Mouse (Mus musculus) ovary, postnatal 10 days (tissue): ENCODE measurements around the gene Duxbl1.
"Not testable (repeated sequence)": the region's sequence is repeated elsewhere in the genome, so short reads cannot be mapped to it uniquely, and the experiment has no call there.

Source experiments
- DNase-seq: peaks from one replicate; pipeline ENCODE4 v3.0.0; 2022; ENCODE audit warnings: low spot score

Duxbl1 gene

DNA sequence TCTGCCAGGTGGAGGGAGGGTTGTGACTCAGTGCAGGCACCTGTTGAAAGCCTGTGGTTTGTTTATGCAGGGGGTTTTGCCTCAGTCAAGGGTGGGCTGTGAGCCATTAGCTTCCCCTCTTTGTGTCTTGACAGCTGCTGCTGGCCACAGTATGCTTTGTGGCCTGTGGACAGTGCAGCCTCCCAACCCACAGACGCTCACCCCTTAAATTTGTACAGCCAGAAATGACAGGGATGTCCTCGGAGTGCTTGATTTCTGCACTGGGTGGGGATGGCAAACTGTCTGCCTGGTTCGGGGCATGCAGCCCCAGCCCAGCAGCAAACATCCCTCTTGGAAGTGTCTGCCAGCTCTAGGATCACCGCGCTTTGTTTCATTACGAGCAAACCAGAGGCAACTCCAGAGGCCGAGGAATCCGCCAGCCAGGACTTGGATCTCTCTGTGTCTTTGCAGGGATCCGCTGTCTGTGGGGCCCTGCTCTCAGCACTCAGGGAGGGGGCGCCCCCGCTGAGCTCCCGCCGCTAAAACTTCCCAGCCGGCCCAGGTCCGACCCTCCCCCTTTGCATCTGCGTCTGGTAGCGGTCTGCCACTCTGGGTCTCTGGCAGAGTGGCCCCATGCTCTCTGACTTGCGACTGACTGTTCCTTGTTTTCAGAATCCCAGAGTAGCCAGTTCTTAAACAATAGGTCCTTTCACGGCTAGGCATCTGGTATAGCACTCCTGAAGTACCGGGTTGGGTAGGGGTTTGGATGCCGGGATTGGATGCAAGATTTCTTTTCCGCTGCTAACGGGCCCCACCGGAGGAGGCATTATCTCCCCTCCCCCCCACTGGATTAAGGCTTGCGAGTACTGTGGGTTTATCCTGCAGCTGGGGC lies at the start of gene Duxbl1:
Gene Duxbl1 (plus strand): TSS at position 207 of the 871 bp plus-strand sequence.
- not testable (repeated sequence) for DNase-seq

DNA sequence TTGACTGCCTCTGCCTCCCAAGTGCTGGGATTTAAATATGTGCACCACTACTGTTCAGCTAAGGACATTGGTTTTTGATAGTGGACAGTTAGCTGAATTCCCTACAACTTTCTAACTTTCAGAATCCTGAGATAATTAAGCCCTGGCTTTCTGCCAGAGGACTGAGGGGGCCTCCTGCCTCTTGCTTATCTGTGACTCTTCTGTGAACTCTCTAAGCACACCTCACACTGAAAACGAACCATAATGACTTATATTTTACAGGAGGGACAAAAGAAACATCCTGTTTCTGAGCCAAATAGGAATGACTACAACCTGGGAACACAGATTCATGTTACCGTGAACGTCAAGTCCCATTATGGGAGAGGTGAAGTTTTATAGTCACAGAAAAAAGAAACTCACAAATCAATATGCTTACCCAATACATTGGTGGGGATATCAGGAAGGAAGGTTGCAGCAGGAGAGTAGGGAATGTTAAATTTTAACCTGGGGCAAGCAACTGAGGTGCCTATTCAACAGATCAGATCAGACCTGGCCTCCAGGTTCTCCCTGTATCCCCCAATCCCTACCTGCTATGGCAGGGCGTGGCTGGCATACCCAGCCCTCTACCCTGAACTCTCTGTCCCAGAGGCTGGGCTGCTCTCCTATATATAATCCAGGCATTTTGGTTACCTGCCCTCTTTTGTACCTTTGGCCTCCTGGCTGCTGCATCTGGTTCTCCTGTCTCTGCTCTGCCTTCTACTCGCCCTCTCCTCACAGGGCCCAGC lies 41.3 kb upstream of the Duxbl1 start:
- DNase-seq = not testable (repeated sequence)

DNA sequence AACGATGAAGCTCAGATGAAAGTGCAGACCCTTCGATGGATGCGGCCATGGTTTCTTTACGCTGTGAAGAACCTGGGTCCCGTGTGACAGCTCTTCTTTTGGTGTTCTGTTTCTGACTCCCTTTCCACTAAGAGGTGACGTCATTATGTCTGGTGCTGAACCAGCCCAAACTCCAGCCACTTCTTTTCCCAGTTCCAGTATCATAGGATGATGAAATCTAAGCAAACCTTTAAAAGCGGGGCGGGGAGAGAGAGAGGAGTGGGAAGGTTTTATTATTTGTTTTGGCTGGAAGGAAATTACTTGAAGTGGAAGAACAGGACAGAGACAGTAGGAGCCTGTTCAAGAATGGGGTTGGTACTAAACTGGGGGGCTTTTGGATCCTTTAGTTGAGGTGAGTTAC lies 40.4 kb upstream of the Duxbl1 start, which contains the start of gene Cphx1:
Gene Cphx1 (plus strand): TSS at position 301 of the 400 bp plus-strand sequence.
- not testable (repeated sequence) for DNase-seq

DNA sequence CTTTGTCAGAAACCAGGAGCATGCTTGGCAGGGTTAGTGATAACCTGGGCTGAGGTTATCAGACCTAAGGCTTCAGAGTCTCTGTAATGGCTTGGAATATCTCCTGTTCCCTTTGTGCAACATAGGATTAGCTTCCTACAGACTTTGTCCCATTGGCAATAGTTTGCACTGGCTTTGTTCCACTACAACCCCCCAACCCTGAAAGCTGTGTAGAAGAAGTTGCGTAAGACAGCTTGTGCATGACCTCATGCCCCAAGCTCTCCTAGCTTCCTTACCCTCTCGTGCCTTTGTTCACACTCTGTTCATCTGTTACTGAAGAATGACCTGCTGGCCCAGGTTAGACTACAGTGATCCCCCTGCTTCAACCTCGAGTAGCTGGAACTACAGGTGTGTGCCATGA lies 20.5 kb upstream of the Duxbl1 start:
- not testable (repeated sequence) for DNase-seq

DNA sequence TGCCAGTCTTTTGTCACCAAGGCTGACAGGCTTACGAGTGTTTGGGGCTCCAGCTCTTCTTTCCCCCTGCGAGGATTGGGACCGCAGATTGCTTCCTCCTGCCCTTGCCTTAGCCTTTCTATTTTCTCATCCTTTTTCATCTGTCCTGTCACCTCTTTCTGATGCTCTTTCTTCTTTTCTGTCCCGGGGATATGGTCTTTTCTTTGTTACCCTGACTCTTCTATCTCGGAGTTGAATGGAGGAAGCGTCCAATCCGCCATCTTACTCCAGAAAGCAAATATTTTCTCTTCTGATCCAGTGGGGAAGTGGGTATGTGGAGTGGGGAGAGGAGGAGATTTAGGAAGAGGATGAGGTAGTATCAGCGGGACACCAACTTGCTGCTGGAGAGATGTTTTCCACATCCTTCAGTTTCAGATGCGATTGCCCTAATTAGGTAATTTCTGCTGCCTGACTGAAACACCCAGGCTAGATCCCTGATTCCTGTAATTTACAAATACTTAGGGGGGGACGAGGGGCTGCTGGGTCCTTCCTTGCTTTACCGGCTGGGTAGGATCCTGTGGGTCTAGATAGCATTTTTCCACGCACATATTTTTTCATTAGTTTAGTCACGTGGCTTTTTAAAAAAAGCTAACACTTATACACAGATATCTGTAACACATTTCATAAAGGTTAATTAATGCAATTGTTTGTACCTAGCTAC lies 1.0 kb downstream of the Duxbl1 start:
- DNase-seq = not testable (repeated sequence)

DNA sequence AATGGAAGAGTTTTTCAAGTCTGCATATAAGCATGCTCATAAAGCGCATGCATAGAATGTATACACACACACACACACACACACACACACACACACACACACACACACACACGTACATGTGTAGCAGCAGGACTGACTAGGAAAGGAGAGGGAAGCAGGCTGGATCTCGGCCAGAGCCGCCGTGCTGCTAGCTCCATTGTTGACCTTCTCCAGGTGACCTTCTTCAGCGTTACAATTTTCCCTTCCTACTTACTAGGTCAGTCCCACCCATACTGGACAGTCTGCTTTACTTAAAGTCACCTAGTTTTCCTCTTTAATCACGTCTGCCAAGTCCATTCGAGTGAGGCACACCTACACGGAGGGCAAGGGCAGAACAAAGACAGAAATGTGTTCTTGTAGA lies 3.5 kb downstream of the Duxbl1 start:
- DNase-seq = not testable (repeated sequence)

DNA sequence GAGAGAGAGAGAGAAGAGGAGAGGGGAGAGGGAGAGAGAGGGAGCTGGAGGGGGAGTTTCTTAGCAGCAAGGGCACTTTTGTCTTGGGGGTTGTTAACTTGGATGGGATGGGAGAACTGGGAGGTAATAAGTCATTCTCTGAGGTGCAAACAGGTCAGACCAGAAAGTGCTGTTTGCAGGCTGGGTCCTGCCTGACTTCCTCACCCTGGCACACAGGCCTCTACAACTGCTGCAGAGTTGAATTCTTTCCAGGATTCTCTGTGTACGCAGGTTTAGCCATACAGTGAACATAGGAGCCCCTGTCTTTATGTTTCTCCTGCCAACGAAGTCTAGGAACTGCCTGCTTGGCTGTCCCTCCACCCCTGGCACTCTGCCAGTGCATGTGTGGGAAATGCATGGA lies 29.1 kb downstream of the Duxbl1 start:
- DNase-seq = not testable (repeated sequence)

DNA sequence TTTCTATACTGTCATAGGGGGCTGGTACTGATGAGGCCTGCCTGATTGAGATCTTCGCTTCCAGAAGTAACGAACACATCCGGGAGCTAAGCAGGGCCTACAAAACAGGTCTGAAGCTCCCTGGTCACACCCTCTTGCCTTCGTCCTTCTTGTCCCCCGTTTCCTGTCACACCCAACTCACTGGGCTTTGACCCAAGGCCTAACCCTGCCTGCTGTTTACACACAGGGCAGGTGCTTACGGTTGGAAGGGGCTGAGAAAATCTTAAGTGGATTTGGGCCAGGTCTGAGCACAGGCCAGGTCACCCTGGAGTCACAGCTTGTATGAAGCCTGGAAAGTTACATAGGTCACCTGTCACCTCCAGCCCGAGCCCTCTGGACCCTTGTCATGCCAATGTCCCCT lies 38.0 kb downstream of the Duxbl1 start:
- DNase-seq = not testable (repeated sequence)

DNA sequence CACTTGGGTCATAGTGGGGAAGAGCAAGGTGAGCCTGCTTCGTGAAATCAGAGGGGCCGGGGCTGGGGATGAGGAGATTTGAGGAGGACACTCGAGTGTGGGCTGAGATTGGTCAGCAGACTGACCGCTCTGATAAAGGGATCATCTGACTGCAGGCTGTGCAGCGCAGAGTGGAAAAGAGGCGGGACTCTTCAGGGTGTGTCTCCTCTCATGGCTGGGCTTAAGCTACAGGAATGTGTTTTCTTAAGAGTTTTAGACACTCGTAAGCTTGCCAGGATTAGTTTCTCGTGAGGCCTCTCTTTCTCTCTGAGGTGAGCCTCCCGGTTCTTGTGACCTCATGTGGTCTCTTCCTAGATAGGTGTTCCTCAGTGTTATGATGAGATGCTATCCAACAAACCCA lies 43.2 kb downstream of the Duxbl1 start:
- DNase-seq = not testable (repeated sequence)

DNA sequence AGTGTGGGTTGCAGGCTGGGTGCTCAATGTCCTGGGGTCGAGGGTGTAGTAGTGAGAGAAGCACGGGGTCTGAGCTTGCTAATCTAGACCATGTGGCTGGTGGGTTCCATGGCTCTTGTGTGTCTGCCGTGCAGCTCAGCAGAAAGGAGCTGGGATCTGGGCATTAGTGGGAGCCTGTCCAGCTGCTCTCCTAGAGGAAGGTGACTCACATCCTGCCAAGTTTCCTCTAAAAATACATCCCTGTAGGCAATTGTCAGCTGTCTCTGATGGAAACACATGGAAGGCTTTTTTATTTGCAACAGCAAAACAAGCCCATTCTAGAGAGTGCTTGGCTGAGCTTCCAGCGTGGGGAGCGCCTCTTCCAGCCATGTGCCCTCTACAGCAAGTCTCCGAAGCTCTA lies 44.5 kb downstream of the Duxbl1 start:
- DNase-seq = not testable (repeated sequence)

DNA sequence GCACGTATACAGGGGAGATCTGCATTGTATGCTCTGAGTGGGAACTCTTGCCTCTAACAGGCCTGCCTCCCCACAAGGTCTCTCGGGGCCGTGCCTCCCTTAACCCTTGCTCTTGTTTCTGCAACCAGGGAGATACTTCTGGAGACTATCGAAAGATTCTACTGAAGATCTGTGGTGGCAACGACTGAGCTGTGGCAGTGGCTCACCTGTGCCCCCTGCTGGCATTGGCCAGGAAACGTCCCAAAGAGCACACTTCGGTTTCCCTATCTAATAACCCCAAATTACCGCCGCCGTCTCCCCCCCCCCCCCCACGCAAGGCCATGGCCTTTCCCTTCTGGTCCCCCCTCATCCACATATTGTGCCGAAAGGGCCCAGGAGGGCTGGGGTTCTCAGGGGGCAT lies 47.3 kb downstream of the Duxbl1 start:
- not testable (repeated sequence) for DNase-seq

DNA sequence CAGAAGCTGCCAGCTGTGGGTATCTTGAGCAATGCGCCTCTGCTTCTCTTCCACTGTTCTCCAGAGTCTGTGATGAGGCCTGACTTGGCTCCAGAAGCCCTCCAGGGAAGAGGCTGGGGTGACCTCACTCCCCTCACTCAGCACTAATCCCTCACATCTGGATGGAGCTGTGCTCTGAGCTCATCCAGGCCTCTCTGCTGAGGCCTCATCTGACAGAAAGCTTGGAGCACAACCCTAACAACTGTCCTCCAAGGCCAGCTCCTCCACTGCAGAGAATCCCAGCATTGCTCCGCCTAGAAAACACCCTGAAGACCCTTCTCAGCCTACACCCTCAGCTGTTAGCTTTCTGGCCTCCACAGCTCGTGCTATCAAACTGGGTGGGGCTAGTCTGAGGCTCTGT lies 56.0 kb downstream of the Duxbl1 start:
- not testable (repeated sequence) for DNase-seq

DNA sequence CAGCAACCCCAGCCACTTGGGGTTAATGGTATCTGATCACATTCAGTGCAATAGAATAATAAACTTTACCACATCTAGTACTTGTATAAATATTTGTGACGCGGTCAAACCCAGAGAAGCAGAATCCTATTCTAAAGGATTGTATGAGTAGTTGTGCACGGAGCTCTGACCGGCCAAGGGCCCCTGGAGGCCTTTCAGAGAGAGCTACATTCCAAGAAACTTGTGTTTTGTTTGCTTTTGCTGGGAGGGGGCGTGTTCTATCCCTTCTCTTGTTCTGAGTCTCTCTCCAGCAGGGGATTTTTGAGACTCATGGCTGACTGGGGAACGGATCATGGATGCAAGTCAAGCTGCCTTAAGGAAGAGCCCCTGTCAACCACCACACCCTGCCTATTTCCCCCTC lies 57.1 kb downstream of the Duxbl1 start:
- DNase-seq = not testable (repeated sequence)
